Mouse (Mus musculus) midbrain, embryonic 11.5 days (tissue): ENCODE measurements around the gene Cbr4. TPM values are rescaled to one million over a fixed set of nuclear protein-coding genes. Genes with fewer than 3 reads are reported as not detected.

ENCODE experiments used
- ATAC-seq: fragments of 200-750 bp; cut with Nextera tagmentation; 2 replicates; pipeline ENCODE4 v1.8.0; 2017; ENCODE audit warnings: moderate TSS enrichment, moderate library complexity; ENCODE audit not compliant: low FRiP score
- DNase-seq: peaks from one replicate; pipeline ENCODE4 v3.0.0; 2015; ENCODE audit warnings: low spot score; ENCODE audit errors: missing footprints
- H3K27ac ChIP-seq: fragments of 300-500 bp; sonication (generic); 2 replicates; pipeline ENCODE4 v1.5.1; 2014; ENCODE audit warnings: low read depth, low read length
- H3K27me3 ChIP-seq: fragments of 300-500 bp; sonication (generic); 2 replicates; pipeline ENCODE4 v1.6.1; 2014; ENCODE audit warnings: mild to moderate bottlenecking, low read length, moderate library complexity, mixed read lengths; ENCODE audit not compliant: control insufficient read depth, insufficient read depth
- H3K36me3 ChIP-seq: fragments of 300-500 bp; sonication (generic); 2 replicates; pipeline ENCODE4 v1.6.1; 2014; ENCODE audit warnings: mild to moderate bottlenecking, low read length, moderate library complexity, mixed read lengths; ENCODE audit not compliant: control insufficient read depth, insufficient read depth
- H3K4me1 ChIP-seq: fragments of 300-500 bp; sonication (generic); 2 replicates; pipeline ENCODE4 v1.6.1; 2014; ENCODE audit warnings: low read length; ENCODE audit not compliant: control insufficient read depth, insufficient read depth
- H3K4me2 ChIP-seq: fragments of 300-500 bp; sonication (generic); 2 replicates; pipeline ENCODE4 v1.6.1; 2014; ENCODE audit warnings: mild to moderate bottlenecking, moderate library complexity
- H3K4me3 ChIP-seq: fragments of 300-500 bp; sonication (generic); 2 replicates; pipeline ENCODE4 v1.5.1; 2014; ENCODE audit warnings: low read depth, low read length
- H3K9ac ChIP-seq: fragments of 300-500 bp; sonication (generic); 2 replicates; pipeline ENCODE4 v1.6.1; 2014; ENCODE audit warnings: low read length
- H3K9me3 ChIP-seq: fragments of 300-500 bp; sonication (generic); 2 replicates; pipeline ENCODE4 v1.6.1; 2016; ENCODE audit warnings: low read length; ENCODE audit not compliant: control insufficient read depth
- WGBS: fragments of 180-500 bp; shearing (Covaris S2); extraction: QIAGEN DNeasy Blood & Tissue Kit; methylation state at CpG from one replicate; pipeline ENCODE4 v1.1.7; 2014; 5-methylcytosine and 5-hydroxymethylcytosine counted together
- polyA plus RNA-seq: library from polyadenylated mRNA; unstranded; fragments of >200 nt; fragmentation: Nextera tagmentation; extraction: Ambion mirVana; gene quantifications from 2 replicates; pipeline ENCODE4 v1.2.1, GENCODE M21; 2014

Cbr4 gene
- polyA plus RNA-seq, 1 experiment from 2014 or later, result 27.1 TPM

GRCm38 (mm10) chr8:61479506-61480214, 7.9 kb upstream of the Cbr4 start:
- H3K27me3 ChIP-seq, result no peaks in the 10 kb centered on the region
- no peak overlapping the region for H3K4me2 ChIP-seq
- H3K4me3 ChIP-seq, result no peak overlapping the region
- DNase-seq (peak; percentile 86), ATAC-seq (peak; percentile 78)
- WGBS, result 50% methylated on average over 11 of the region's 11 CpGs
- no peaks in the 10 kb centered on the region for H3K9me3 ChIP-seq
- H3K9ac ChIP-seq, result no peak overlapping the region
- no peak overlapping the region for H3K27ac ChIP-seq
- no peaks in the 10 kb centered on the region for H3K4me1 ChIP-seq
- H3K36me3 ChIP-seq, result no peaks in the 10 kb centered on the region

- Histone ChIP-seq H3K9me3 (no peaks in the 10 kb centered on the region), H3K9ac (no peak overlapping the region), H3K27me3 (no peaks in the 10 kb centered on the region), H3K4me1 (no peaks in the 10 kb centered on the region), H3K36me3 (no peaks in the 10 kb centered on the region), H3K27ac (no peak overlapping the region), H3K4me2 (no peak overlapping the region), H3K4me3 (no peak overlapping the region)
- ATAC-seq (peak; percentile 33; the same call in 1 of the 2 replicates), DNase-seq (no peak)
- 85% methylated on average over 14 of the region's 14 CpGs for WGBS
These were observed 7.1 kb upstream of the Cbr4 start for GRCm38 (mm10) chr8:61480260-61480967.

- Histone ChIP-seq H3K9ac (no peak overlapping the region), H3K4me3 (no peak overlapping the region), H3K36me3 (no peaks in the 10 kb centered on the region), H3K4me1 (peaks cover 5% of the 10 kb centered on the region; the same call in 1 of the 2 replicates), H3K27ac (no peak overlapping the region), H3K9me3 (no peaks in the 10 kb centered on the region), H3K27me3 (no peaks in the 10 kb centered on the region), H3K4me2 (no peak overlapping the region)
- ATAC-seq, result peak; percentile 51
- WGBS, result 99% methylated on average over 2 of the region's 2 CpGs
- DNase-seq, result no peak
These were observed 508 bp upstream of the Cbr4 start for GRCm38 (mm10) chr8:61486923-61487529.

- WGBS, result 85% methylated on average over 8 of the region's 8 CpGs
- H3K27me3 ChIP-seq, result no peaks in the 10 kb centered on the region
These were observed 1.1 kb downstream of the Cbr4 start for GRCm38 (mm10) chr8:61488631-61489030.

GRCm38 (mm10) chr8:61497110-61497509, 9.6 kb downstream of the Cbr4 start:
- DNase-seq (no peak), ATAC-seq (no peak)
- Histone ChIP-seq H3K36me3 (no peaks in the 10 kb centered on the region), H3K9me3 (no peaks in the 10 kb centered on the region), H3K27me3 (no peaks in the 10 kb centered on the region), H3K9ac (no peak overlapping the region), H3K27ac (no peak overlapping the region), H3K4me1 (no peaks in the 10 kb centered on the region), H3K4me3 (no peak overlapping the region), H3K4me2 (no peak overlapping the region)
- WGBS, result 85% methylated on average over 4 of the region's 4 CpGs

More at GRCm38 (mm10) chr8:61488631-61489030, 1.1 kb downstream of the Cbr4 start:
- peaks cover 5% of the 10 kb centered on the region; the same call in 1 of the 2 replicates for H3K4me1 ChIP-seq
- H3K9me3 ChIP-seq, result no peaks in the 10 kb centered on the region
- H3K27ac ChIP-seq, result no peak overlapping the region
- peak overlapping the region; percentile 89 for H3K9ac ChIP-seq
- no peak for DNase-seq
- no peak overlapping the region for H3K4me3 ChIP-seq
- ATAC-seq, result no peak
- H3K36me3 ChIP-seq, result no peaks in the 10 kb centered on the region
- H3K4me2 ChIP-seq, result peak overlapping the region; percentile 80

DNA sequence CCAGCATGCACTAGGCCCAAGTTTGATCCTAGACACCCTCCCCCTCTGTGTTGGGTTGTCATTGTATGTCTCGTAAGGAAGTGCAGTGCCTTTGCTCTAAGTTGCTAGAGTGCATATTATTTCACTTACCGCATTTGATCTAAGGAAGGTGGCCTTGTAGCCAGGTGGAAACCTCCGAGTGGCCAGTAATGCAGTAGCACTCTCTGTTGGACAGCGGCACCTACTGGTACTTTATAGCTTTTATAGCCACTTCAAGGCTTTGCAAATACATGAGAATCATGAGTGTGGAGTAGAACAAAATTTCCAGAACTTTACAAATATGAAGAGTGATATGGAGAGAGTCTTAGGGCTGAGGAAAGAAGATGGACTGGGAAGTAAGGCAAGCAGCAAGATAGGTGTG, 11.5 kb downstream of the Cbr4 start:
- Histone ChIP-seq H3K4me3 (no peak overlapping the region), H3K27ac (no peak overlapping the region), H3K4me2 (no peak overlapping the region), H3K9ac (no peak overlapping the region), H3K36me3 (no peaks in the 10 kb centered on the region), H3K27me3 (no peaks in the 10 kb centered on the region), H3K9me3 (no peaks in the 10 kb centered on the region), H3K4me1 (no peaks in the 10 kb centered on the region)
- no peak for DNase-seq
- 63% methylated on average over 4 of the region's 4 CpGs for WGBS
- ATAC-seq, result peak; percentile 38; the same call in 1 of the 2 replicates

- Histone ChIP-seq H3K27me3 (no peaks in the 10 kb centered on the region), H3K36me3 (no peaks in the 10 kb centered on the region), H3K4me2 (no peak overlapping the region), H3K27ac (no peak overlapping the region), H3K4me3 (no peak overlapping the region), H3K9ac (no peak overlapping the region), H3K9me3 (no peaks in the 10 kb centered on the region), H3K4me1 (no peaks in the 10 kb centered on the region)
- ATAC-seq (no peak), DNase-seq (no peak)
- 81% methylated on average over 3 of the region's 3 CpGs for WGBS
These were observed 13.4 kb downstream of the Cbr4 start for GRCm38 (mm10) chr8:61500914-61501313.

DNA sequence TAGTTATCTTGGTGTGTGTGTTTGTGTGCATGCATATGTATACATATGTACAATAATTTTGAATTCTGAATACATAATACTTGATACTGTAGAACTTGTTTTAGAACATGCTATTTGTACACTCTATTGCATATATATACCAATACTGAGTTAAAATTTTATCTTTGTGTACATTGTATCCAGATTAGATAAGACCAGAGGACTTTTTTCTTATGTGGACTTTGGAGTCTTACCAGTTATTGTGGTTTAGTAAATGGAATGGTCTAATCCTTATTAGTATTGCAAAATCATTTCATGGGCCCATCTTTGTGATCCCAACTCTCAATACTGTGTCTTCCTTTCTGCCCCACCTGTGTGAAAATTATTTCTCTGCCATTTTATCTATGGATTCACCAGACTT, 14.7 kb downstream of the Cbr4 start:
- no peaks in the 10 kb centered on the region for H3K36me3 ChIP-seq
- H3K9ac ChIP-seq, result no peak overlapping the region
- no peak overlapping the region for H3K4me3 ChIP-seq
- H3K27ac ChIP-seq, result no peak overlapping the region
- no peaks in the 10 kb centered on the region for H3K27me3 ChIP-seq
- no peaks in the 10 kb centered on the region for H3K4me1 ChIP-seq
- H3K4me2 ChIP-seq, result no peak overlapping the region
- no peak for ATAC-seq
- H3K9me3 ChIP-seq, result no peaks in the 10 kb centered on the region
- DNase-seq, result no peak
